Mouse (Mus musculus): ENCODE results near the gene Dennd4c.

DNA sequence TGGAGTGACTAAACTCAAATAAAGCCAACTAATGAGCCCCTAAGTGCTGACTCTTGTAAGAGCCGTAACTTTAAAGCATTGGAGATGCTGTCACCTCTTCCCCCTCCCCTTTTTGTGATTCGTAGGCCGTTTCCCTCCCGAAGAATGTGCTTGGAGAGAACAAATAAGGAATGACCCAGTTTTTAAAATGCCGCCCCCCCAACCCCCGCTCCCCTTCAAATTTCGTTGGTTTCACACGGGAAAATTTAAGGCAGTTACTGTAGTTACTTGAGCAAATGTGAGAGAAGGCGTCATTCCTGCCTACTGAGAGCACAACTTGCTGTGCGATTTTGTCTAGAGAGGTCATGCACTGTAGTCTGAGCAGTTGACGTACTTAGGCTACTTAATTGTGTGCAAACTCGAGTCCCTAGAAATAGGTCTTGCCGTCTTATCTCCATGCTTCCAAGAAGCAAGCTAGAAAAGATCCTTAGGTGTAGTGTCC lies 1.0 kb downstream of the Dennd4c start:
- TF ChIP-seq CTCF (IDR thresholded peaks at IDR 0.05; ENCODE audit: control insufficient read depth, insufficient read depth, insufficient replicate concordance, low read depth, low read length) (no peak), POLR2A (IDR thresholded peaks at IDR 0.05; ENCODE audit: control insufficient read depth, low read depth, low read length) (no peak)

Measured in testis, adult 2 months (tissue).